Mouse (Mus musculus) olfactory bulb, adult 2 months (tissue): ENCODE data around the gene Ccdc12.

Experiments
- CTCF ChIP-seq: fragments of 200-500 bp; IDR thresholded peaks from 2 replicates; pipeline ENCODE4 v1.5.1; 2012; ENCODE audit warnings: low read depth, mild to moderate bottlenecking, low read length, moderate library complexity; ENCODE audit not compliant: insufficient read depth
- POLR2A ChIP-seq: fragments of 200-500 bp; IDR thresholded peaks from 2 replicates; pipeline ENCODE4 v1.6.1; 2012; ENCODE audit warnings: mild to moderate bottlenecking, low read depth, low read length, moderate library complexity; ENCODE audit not compliant: insufficient read depth

GRCm38 (mm10) chr9:110667219-110667836, 11.0 kb downstream of the Ccdc12 start:
- TF ChIP-seq CTCF (no peak), POLR2A (no peak)
